Mouse (Mus musculus) kidney, postnatal 4 days (tissue): ENCODE measurements around the gene Gm7356.
"Not testable (repeated sequence)": the region's sequence is repeated elsewhere in the genome, so short reads cannot be mapped to it uniquely, and the experiment has no call there.

Experiments
- DNase-seq, 2 experiments: peaks; one replicate each; pipeline ENCODE4 v3.0.0; 2021; ENCODE audit warnings: mixed read lengths in 2 of 2

Gene Gm7356

DNA sequence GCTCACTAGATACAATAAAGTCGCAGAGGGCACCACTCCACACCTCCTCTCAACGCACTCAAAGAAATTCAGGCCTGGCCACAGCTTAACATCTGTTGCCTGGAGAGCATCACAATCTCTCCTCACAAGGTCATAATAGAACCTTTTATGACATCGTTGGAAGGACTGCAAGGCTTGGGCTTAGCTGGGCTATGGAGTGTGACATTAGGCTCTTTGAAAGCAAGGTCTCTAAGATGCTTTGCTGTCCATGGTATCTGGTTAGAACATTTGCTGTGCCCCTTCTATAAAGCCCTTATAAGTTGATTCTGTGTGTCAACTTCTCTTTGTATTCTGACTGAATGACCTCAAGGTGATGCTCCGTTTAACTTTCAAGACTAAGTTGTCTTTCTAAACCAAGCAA lies at the start of gene Gm7356:
TSS of gene Gm7356 (minus strand) at position 101 of the 400 bp plus-strand sequence.
- not testable (repeated sequence) for DNase-seq

- not testable (repeated sequence) for DNase-seq
These were observed 38.4 kb upstream of the Gm7356 start for GRCm38 (mm10) chr17:14041880-14042279.

DNA sequence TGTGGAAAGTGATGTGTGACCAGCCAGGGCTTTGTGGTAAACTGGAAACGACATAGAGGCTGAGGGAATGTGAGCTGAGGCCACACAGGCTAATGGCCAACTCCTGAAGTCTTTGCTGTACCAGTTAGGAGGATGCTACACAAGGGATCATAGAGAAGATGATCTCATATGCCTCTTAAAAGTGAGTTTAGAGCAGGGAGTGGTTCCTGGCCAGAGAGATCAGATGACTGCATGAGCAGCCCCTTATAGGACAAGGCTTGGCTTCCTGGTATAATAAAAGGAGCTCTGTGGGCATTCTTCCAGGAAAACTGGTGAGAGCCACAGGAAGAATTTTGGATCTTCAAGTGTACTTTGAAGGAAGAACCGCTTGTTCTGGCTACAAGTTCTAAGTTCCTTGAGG lies 33.5 kb upstream of the Gm7356 start:
- not testable (repeated sequence) for DNase-seq

DNA sequence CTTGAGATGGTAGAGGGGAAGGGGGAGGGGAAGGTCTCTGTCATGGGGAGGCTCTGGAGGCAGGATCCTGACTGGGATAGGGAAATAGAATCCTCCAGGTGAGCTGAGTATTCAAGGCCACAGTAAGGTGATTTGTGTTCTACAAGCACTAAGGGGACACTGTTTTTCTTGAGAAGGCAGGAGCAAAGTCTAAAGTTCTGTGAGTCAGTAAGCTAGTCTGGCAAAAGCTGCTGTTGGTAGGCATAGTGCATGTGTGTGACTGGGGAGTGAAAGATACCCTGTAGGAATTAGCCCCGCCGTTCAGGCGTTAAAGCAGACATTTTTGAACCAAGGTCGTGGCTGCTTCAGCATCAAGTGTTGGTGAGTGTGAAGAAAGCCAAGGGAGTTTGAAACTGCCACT lies 32.6 kb upstream of the Gm7356 start:
- not testable (repeated sequence) for DNase-seq

- DNase-seq, result not testable (repeated sequence)
These were observed 10.1 kb downstream of the Gm7356 start for GRCm38 (mm10) chr17:13993425-13993824.

DNA sequence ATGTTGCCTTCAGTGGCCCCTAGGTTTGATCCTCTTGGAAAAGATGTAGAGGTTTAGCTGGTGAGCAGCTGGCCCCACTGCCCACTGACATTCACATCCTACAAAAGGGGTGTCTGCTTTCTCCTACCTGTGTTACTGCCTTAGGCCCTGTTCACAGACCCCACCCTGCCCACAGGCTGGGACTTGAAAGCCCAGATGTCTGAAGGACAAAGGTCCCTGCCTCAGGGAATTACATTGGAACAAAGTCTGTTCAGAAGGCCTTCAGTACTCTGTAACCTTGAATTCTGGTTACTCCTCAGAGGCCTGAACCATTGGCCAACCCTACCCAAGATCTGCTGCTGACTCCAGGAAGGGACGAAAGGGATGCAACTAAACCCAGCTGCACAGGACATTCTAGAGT lies 15.8 kb downstream of the Gm7356 start:
- no peak for DNase-seq

DNA sequence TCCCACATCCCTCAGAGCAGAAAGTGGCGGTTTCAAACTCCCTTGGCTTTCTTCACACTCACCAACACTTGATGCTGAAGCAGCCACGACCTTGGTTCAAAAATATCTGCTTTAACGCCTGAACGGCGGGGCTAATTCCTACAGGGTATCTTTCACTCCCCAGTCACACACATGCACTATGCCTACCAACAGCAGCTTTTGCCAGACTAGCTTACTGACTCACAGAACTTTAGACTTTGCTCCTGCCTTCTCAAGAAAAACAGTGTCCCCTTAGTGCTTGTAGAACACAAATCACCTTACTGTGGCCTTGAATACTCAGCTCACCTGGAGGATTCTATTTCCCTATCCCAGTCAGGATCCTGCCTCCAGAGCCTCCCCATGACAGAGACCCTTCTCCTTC lies 32.7 kb downstream of the Gm7356 start:
- not testable (repeated sequence) for DNase-seq

DNA sequence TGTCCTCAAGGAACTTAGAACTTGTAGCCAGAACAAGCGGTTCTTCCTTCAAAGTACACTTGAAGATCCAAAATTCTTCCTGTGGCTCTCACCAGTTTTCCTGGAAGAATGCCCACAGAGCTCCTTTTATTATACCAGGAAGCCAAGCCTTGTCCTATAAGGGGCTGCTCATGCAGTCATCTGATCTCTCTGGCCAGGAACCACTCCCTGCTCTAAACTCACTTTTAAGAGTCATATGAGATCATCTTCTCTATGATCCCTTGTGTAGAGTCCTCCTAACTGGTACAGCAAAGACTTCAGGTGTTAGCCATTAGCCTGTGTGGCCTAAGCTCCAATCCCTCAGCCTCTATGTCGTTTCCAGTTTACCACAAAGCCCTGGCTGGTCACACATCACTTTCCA lies 33.6 kb downstream of the Gm7356 start:
- not testable (repeated sequence) for DNase-seq

DNA sequence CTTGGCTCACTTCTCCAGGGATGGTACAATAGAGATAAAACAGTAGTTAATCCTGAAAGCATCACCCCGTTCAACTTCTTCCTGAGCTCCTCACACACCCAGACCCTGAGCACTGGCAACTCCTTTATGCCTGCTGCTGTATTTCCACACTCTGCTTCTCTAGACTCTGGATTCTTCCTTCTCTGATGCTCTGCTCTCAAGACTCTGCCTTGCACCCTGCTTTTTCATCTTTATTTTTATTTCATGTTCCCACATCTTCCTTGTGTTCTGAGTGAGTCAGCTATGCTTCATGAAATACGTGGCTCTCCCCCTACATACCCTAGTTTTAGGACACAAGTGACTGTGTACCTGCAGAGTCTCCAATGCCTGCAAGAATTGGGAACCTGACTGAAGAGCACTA lies 38.5 kb downstream of the Gm7356 start:
- not testable (repeated sequence) for DNase-seq

- DNase-seq, result not testable (repeated sequence)
These were observed 41.3 kb downstream of the Gm7356 start for GRCm38 (mm10) chr17:13962245-13962644.

DNA sequence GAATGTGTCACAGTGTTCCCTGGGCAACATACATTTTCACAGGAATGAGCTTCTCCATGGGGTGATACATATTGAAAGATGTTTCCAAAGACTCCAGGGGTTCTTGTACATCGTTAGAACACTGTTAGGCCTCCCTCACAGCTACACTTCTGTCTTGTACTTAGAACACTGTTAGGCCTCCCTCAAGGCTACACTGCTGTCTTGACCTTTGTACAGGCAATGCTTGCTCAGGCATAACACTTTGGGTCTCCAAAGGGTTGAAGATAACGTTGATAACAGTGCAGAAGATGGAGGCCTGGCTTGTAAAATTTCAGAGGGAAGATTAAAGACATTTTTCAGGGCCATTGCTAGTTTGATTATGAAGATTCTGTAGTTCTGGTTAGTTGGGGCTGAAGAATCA lies 45.4 kb downstream of the Gm7356 start:
- DNase-seq, result not testable (repeated sequence)

DNA sequence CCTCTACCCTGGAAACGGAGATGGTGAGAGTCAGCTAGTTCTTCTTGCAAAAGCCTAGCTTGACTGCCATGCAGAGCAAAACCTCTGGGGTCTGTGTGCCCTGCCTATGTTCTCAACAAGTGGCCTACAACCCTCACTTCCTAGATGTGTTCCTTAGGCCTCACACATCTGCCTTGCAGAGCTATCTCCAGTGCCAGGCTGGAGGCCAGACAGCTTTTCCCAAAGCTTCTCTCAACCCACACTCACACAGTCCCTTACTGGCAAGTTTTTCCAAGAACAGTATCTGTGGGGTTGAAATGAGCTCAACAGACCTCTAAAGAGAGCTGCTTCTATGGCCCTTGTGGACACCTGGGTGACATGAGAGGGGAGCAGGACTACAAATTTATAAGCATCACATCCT lies 51.9 kb downstream of the Gm7356 start:
- not testable (repeated sequence) for DNase-seq
